Mouse (Mus musculus) central nervous system, embryonic 18 days (tissue): Measurements from ENCODE around the gene Plin3. TPM values are rescaled to one million over a fixed set of nuclear protein-coding genes. Genes with fewer than 3 reads are reported as not detected.

Experiments
- polyA plus RNA-seq: library from polyadenylated mRNA; depleted of rRNA; stranded (reverse); fragments of >200 nt; gene quantifications from 2 replicates; pipeline ENCODE4 v1.2.3, GENCODE M21; 2012; rRNA removed

Gene Plin3
- polyA plus RNA-seq = 4.1 TPM in 2 replicates

DNA sequence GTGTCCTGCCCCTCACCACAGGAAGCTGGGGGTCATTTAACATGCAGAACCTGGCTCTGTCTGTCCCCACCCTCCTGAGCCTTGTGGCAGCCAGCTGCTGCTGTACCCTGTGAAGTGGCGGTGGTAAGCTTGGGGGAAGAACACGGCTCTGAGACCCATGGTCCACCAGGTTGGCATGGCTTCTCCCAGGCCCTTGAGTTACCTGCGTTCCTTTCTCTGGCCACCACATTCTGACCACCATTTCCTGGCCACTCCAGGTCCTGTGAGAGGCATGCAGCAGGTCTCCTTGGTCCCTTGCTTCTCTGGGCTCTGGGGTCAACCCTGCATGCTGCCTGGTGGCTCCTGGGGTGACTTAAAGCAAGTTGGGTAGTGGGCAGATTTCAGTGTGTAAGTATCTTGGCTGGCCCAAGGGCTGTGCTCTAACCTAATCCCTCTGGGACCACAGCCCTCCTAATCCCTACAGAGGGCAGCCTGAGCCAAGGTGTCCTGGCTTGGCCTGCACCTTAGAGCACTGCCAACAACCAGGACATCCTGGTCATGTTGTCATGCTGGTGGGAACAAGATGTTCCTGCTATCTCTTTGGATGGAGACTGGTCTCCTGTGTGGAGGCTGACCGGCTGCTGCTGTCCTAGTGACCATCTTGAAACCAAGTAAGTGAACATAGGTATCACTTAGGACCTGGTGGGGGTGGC is at the start of gene Plin3:
Plin3 (minus strand) TSS at position 343 of the 692 bp plus-strand sequence.

DNA sequence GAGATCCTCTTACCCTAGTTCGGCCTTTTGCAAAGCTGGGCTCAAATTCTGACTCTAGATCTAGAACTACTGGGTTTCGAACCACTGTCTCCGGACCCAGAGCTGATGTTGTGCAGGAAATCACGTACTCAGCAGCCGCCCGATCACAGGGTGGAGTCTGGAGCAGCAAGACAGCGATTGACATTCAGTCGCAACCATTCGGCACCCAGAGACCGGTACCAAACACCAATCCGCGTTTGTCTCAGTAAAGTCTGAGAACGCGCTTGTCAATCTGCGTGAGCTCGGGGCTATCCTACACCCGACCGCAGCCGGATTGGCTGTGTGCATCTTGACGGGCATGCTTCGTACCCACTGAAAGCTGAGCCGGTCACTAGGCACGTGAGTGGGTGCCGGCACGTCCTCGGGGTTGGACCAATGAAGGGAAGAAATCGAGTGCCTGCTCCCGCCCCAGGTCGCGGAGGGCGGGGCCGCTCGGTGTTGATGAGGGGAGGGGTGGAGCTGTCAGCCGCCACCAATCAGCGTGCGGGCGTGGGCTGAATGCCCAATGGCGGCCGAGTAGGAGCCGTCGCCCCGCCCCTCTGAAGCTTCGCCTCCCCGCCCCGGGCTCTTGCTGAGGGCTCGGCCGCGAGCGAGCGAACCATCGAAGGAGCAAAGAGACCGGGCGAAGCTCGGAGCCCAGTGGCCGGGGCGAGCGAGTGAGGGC is 32.9 kb upstream of the Plin3 start, which contains the start of gene Kdm4b:
Kdm4b (plus strand) TSS at position 613 of the 703 bp plus-strand sequence.

DNA sequence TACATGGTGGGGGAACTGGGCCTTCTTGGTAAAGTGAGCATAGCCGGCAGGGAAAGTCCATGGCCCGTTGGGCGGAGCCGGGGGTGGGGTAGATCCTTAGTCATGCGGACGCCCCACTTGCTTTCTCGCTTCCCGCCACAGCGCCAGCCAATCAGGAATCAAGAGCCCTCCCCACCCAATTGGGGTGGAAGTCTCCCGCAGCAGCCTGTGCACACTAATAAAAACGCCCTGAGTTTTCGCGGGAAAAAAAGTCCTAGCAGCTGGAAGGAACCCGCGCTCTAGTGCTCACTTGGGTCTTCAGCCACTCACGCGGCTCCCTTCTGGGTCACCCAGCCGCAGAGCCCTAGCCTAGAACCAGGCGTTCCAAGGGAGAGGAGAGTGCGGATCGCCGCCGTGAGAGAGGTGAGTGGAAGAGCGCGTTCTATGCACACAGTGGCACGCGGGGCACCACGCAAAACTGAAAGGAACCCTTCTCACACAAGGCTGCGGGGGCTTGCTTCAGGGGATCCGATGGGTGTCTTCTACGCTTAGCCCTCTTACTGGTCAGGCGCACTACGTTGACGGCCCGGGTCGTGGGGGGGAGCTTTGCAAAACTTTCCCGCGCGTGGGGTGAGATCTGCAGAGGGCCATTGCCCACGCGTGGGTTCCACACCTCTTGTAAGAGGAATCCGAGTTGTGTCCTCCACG is 10.6 kb upstream of the Plin3 start, which contains the start of gene Uhrf1:
Uhrf1 (plus strand) TSS at position 162 of the 687 bp plus-strand sequence.

DNA sequence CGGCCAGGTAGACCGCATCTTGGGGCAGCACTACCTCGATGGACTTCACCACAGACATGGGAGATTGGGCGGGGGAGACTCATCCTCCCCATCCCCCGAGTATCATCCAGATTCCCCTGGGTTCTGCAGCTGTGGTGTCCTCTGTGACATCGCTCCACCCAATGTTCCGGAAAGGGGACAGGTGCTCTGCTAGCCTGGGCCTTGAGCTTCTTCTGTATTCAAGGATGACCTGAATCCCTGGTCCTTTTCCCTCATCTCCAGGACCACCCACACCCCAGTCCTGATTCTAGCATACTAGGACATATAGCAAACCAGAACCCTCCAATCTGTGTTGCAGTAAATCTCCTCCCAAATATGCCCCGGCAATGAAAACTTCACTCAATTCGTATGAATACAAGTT is 7.5 kb upstream of the Plin3 start, which contains the start of gene Arrdc5:
Arrdc5 (minus strand) TSS at position 101 of the 400 bp plus-strand sequence.

DNA sequence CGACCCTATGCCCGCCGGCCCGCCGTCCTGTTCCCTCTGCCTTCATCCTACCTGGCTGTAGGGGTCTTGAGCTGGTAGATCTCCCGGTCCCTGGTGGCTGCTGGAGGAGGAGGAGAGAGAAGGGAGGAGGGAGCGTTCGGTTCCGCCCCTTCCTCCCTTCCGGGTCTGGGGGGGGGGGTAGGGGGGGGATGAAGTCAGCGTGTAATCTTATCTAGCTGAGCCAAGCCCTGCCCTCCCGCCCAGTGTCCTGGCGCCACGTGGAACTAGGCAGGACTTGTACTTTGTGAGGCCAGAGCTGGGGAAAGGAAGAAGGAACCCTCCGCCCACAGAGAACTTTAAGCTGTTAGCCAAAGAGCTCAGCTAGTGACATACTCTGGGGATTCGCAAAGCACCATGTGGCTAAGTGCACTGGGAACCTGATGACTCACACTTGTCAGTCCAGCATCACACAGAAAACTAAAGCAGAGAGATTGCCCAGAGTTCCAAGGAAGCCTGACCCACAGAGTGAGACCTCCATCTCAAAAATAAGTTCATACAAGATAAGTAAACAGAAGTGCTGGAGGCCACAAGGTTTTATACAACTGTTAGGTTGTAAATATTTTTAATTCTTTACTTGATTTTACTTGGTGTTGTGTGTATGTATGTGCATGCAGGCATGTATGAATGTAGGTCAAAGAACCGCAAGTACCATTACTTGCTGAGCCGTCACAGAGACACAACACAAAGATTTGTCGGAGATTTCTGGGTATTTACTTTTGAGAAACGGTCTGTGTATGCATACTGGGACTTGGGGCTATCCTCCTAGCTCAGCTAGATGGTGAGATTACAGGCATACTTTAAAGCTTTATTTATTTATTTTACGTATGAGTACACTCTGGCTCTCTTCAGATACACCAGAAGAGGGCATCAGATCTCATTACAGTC is 15.8 kb downstream of the Plin3 start, which contains the start of gene Ticam1:
Ticam1 (minus strand) TSS at position 144 of the 924 bp plus-strand sequence.

DNA sequence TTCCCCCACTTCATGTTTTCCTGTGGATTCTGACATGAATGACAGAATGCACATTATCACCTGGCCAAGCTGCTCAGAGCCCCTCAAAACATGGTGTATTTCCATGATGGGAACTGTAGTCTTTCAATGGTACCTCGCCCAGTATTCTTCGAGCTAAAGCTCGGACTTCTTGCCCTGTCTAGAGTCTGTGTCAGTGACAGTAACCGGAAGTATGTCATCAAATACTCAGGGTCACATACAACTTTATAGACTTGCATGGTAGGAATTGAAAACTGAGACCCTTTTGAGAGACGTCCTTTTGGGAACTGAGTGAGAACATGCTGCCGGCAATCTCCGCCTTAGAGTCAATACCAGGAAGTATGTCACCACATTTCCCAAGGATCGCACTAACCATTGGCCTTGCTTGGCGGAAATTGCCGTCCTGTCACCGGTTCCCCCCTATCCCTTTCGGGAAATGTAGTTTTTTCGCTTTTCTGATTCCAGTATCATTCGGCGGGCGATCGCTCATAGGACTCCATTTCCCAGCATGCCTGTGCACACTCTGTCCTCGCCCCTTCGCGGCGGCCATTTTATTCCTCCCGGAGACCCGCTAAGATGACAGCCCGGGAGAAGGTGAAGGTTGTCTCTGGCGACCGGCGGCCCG is 36.3 kb downstream of the Plin3 start, which contains the start of gene Fem1a:
Fem1a (plus strand) TSS at position 572 of the 643 bp plus-strand sequence.

Other genes starting within 250 kb of the Plin3 start
- 105 and 110 TPM in 2 replicates for gene Ubxn6, start 217.8 kb downstream of the Plin3 start, polyA plus RNA-seq
- gene Hdgfl2, start 213.2 kb downstream of the Plin3 start, polyA plus RNA-seq = 124 and 126 TPM in 2 replicates
- 0.66 and 0.68 TPM in 2 replicates for gene Plin4, start 183.1 kb downstream of the Plin3 start, polyA plus RNA-seq
- 1.9 and 2.1 TPM in 2 replicates for gene Plin5, start 175.3 kb downstream of the Plin3 start, polyA plus RNA-seq
- 0.06 and 0.41 TPM in 2 replicates for gene Lrg1, start 170.9 kb downstream of the Plin3 start, polyA plus RNA-seq
- gene Sema6b, start 152.5 kb downstream of the Plin3 start, polyA plus RNA-seq = 45.5 and 51.8 TPM in 2 replicates
- 9.4 and 10.4 TPM in 2 replicates for gene Tnfaip8l1, start 130.4 kb downstream of the Plin3 start, polyA plus RNA-seq
- gene Mydgf, start 109.0 kb downstream of the Plin3 start, polyA plus RNA-seq = 47.7 and 52.9 TPM in 2 replicates
- 40.3 and 41.4 TPM in 2 replicates for gene Dpp9, start 74.0 kb downstream of the Plin3 start, polyA plus RNA-seq
- 24.0 and 24.1 TPM in 2 replicates for gene Fem1a, start 36.1 kb downstream of the Plin3 start, polyA plus RNA-seq
- 2.3 and 2.7 TPM in 2 replicates for gene Ticam1, start 16.1 kb downstream of the Plin3 start, polyA plus RNA-seq
- not detected in 2 replicates for gene Arrdc5, start 7.4 kb upstream of the Plin3 start, polyA plus RNA-seq
- 15.6 and 16.9 TPM in 2 replicates for gene Uhrf1, start 10.4 kb upstream of the Plin3 start, polyA plus RNA-seq
- 53.9 and 65.1 TPM in 2 replicates for gene Kdm4b, start 33.2 kb upstream of the Plin3 start, polyA plus RNA-seq
- 949 and 1,105 TPM in 2 replicates for gene Ptprs, start 183.6 kb upstream of the Plin3 start, polyA plus RNA-seq
- not detected in 2 replicates for gene Znrf4, start 219.6 kb upstream of the Plin3 start, polyA plus RNA-seq